Mouse (Mus musculus): ENCODE measurements around the gene Plcxd2. TPM values are rescaled to one million over a fixed set of nuclear protein-coding genes. Genes with fewer than 3 reads are reported as not detected.
A peak's percentile ranks its signal among the peaks of the same experiment; 100 is the strongest.

Plcxd2 gene
- polyA plus RNA-seq, 1 experiment from 2014 or later: 0.93 TPM

DNA sequence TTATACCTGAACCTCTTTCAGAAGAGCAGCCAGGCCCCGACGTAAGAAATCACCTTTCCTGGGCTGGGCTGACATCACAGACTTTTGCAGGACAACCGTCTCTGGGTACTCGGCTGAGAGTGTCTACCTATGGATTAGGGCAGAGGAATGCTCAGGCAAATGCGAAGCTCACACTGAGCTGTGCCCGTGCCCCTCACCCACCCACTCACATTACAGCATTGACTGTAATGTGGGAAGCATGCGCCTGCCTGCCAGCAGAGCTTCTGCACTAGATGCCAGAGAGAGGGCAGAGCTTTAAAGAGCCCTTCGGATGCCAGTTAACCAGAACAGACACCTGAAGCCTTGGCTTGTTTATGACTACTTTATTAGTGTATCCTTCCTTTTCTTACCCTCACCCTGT lies 90.4 kb downstream of the Plcxd2 start:
- H3K27ac ChIP-seq (ENCODE audit: low read length): no peak overlapping the region
- no peak overlapping the region for H3K9ac ChIP-seq (ENCODE audit: low read length)
- H3K27me3 ChIP-seq (ENCODE audit: control insufficient read depth, insufficient read depth, low read depth, low read length): no peaks in the 10 kb centered on the region
- H3K36me3 ChIP-seq (ENCODE audit: control insufficient read depth, insufficient read depth, low read length): no peaks in the 10 kb centered on the region
- H3K4me1 ChIP-seq (replicated peaks; ENCODE audit: control insufficient read depth, insufficient read depth, low read length): peaks cover 29% of the 10 kb centered on the region
- ATAC-seq (ENCODE audit: low read depth): peak; percentile 34; the same call in 1 of the 2 replicates
- H3K4me3 ChIP-seq (ENCODE audit: low read length): no peak overlapping the region
- H3K4me2 ChIP-seq (ENCODE audit: low read depth, low read length): no peak overlapping the region
- no peaks in the 10 kb centered on the region for H3K9me3 ChIP-seq (ENCODE audit: control insufficient read depth, low read length)
- WGBS: 51% methylated on average over 8 of the region's 8 CpGs

Other genes with a start within 250 kb of the Plcxd2 start
- gene Phldb2, start 56.6 kb downstream of the Plcxd2 start, polyA plus RNA-seq (2015; fragmentation: Nextera tagmentation; extraction: Ambion mirVana): 57.8 and 59.4 TPM in 2 replicates
- gene Cd96, start 110.0 kb upstream of the Plcxd2 start, polyA plus RNA-seq (2015; fragmentation: Nextera tagmentation; extraction: Ambion mirVana): 0.21 and 0.53 TPM in 2 replicates
- gene Gm4737, start 144.9 kb upstream of the Plcxd2 start, polyA plus RNA-seq (2015; fragmentation: Nextera tagmentation; extraction: Ambion mirVana): 2.4 and 3.7 TPM in 2 replicates